Mouse (Mus musculus) small intestine, adult 2 months (tissue): ENCODE results near the gene Igf2r. TPM values are rescaled to one million over a fixed set of nuclear protein-coding genes. Genes with fewer than 3 reads are reported as not detected.

ENCODE experiments used
- H3K27ac ChIP-seq: fragments of 200-500 bp; 2 replicates; pipeline ENCODE4 v1.5.1; 2012; ENCODE audit warnings: low read depth, low read length, control low read depth, inconsistent platforms; ENCODE audit not compliant: insufficient read depth
- H3K27me3 ChIP-seq: fragments of 200-500 bp; 2 replicates; pipeline ENCODE4 v1.6.1; 2012; ENCODE audit warnings: mild to moderate bottlenecking, moderate library complexity, low read length, inconsistent platforms; ENCODE audit not compliant: control insufficient read depth, insufficient read depth
- H3K36me3 ChIP-seq: fragments of 200-500 bp; 2 replicates; pipeline ENCODE4 v1.6.1; 2012; ENCODE audit warnings: mild to moderate bottlenecking, low read length, control low read depth, inconsistent platforms; ENCODE audit not compliant: control insufficient read depth, insufficient read depth
- H3K4me1 ChIP-seq: fragments of 200-500 bp; 2 replicates; pipeline ENCODE4 v1.6.1; 2012; ENCODE audit warnings: low read length, inconsistent platforms, mixed read lengths; ENCODE audit not compliant: control insufficient read depth, insufficient read depth, insufficient read length
- H3K4me3 ChIP-seq: fragments of 200-500 bp; 2 replicates; pipeline ENCODE4 v1.5.1; 2012; ENCODE audit warnings: low read depth, mild to moderate bottlenecking, control low read depth, inconsistent platforms, low read length, moderate library complexity
- CTCF ChIP-seq: fragments of 200-500 bp; IDR thresholded peaks from 2 replicates; pipeline ENCODE4 v1.5.1; 2012; ENCODE audit warnings: low read depth, mild to moderate bottlenecking, control low read depth, inconsistent platforms, low read length, moderate library complexity, mixed read lengths; ENCODE audit not compliant: insufficient replicate concordance, insufficient read length; ENCODE audit errors: extremely low read depth
- POLR2A ChIP-seq: fragments of 200-500 bp; IDR thresholded peaks from 2 replicates; pipeline ENCODE4 v1.6.1; 2012; ENCODE audit warnings: low read depth, mild to moderate bottlenecking, control low read depth, inconsistent platforms, low read length, moderate library complexity
- WGBS: fragments of 180-500 bp; shearing (Covaris S2); methylation state at CpG from one replicate; pipeline ENCODE4 v1.1.7; 2018; 5-methylcytosine and 5-hydroxymethylcytosine counted together
- polyA plus RNA-seq: library from polyadenylated mRNA; depleted of rRNA; stranded (reverse); fragments of >200 nt; gene quantifications from 2 replicates; pipeline ENCODE4 v1.2.3, GENCODE M21; 2012

Gene Igf2r
- polyA plus RNA-seq, 1 experiment = 19.7 TPM

DNA sequence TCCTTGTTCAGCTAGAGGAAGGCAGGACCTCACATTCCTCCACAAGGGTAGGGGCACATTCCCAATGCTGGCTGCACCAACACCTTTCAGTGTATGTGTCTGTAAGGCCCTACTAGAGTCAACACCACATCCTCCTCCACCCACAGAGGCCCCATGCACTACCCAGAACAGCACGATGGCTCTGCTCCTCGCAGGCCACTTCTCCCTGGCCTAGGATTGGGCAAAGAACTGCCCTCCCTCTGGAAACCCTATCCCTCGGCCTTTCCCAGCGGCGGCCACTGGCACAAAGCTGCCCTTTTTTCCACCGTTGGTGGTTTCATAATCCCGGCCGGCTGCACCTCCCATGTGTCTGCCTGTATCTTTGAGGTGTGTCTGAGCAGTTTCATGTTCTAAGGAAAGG lies 46.8 kb downstream of the Igf2r start:
- 13% methylated on average over 8 of the region's 8 CpGs for WGBS
- no peaks in the 10 kb centered on the region for H3K27me3 ChIP-seq
- H3K27ac ChIP-seq = peak overlapping the region; percentile 6
- H3K4me1 ChIP-seq = peaks cover 39% of the 10 kb centered on the region
- no peaks in the 10 kb centered on the region for H3K36me3 ChIP-seq
- no peak for TF ChIP-seq CTCF
- no peak for TF ChIP-seq POLR2A
- H3K4me3 ChIP-seq = no peak overlapping the region

- Histone ChIP-seq H3K4me3 (no peak overlapping the region), H3K27me3 (no peaks in the 10 kb centered on the region), H3K4me1 (peaks cover 35% of the 10 kb centered on the region), H3K36me3 (no peaks in the 10 kb centered on the region; the same call in 1 of the 2 replicates), H3K27ac (no peak overlapping the region)
- TF ChIP-seq CTCF = no peak
- WGBS = 67% methylated on average over 5 of the region's 5 CpGs
Measured at GRCm38 (mm10) chr17:12721118-12721886, 48.2 kb downstream of the Igf2r start.

- Histone ChIP-seq H3K4me3 (no peak overlapping the region), H3K36me3 (no peaks in the 10 kb centered on the region; the same call in 1 of the 2 replicates), H3K27me3 (no peaks in the 10 kb centered on the region), H3K27ac (no peak overlapping the region), H3K4me1 (peaks cover 12% of the 10 kb centered on the region; the same call in 1 of the 2 replicates)
- no peak for TF ChIP-seq CTCF
- TF ChIP-seq POLR2A = no peak
- WGBS = 58% methylated on average over 7 of the region's 7 CpGs
Measured at GRCm38 (mm10) chr17:12718251-12718650, 51.2 kb downstream of the Igf2r start.

- H3K4me3 ChIP-seq = no peak overlapping the region
- peaks cover 8% of the 10 kb centered on the region; the same call in 1 of the 2 replicates for H3K4me1 ChIP-seq
- 87% methylated on average over 4 of the region's 4 CpGs for WGBS
- no peak overlapping the region for H3K27ac ChIP-seq
- no peaks in the 10 kb centered on the region; the same call in 1 of the 2 replicates for H3K36me3 ChIP-seq
- no peak for TF ChIP-seq CTCF
- TF ChIP-seq POLR2A = no peak
- no peaks in the 10 kb centered on the region for H3K27me3 ChIP-seq
Measured at GRCm38 (mm10) chr17:12717445-12717844, 52.0 kb downstream of the Igf2r start.

DNA sequence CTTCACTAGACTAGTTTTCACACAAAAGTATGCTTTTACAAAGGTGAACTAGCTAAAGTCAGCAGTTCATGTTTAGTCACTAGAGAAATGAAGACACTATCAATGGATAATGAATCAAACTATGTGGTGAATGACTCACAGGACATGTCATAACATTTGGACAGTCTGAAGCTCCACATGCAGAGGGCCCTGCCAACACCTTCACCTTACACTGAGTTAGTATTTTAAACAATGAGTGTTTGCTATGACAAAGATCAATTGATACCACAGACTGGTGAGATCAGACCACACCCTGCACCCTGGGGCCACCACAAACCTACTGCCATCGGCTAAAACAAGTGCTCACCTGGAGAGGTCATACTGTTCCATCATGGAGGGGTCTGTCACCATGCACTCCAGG lies 54.4 kb downstream of the Igf2r start:
- Histone ChIP-seq H3K27me3 (no peaks in the 10 kb centered on the region), H3K36me3 (peaks cover 1% of the 10 kb centered on the region; the same call in 1 of the 2 replicates), H3K4me3 (no peak overlapping the region), H3K4me1 (peaks cover 3% of the 10 kb centered on the region; the same call in 1 of the 2 replicates), H3K27ac (no peak overlapping the region)
- TF ChIP-seq CTCF = no peak
- TF ChIP-seq POLR2A = no peak
- WGBS = 17% methylated on average over 1 of the region's 1 CpGs

DNA sequence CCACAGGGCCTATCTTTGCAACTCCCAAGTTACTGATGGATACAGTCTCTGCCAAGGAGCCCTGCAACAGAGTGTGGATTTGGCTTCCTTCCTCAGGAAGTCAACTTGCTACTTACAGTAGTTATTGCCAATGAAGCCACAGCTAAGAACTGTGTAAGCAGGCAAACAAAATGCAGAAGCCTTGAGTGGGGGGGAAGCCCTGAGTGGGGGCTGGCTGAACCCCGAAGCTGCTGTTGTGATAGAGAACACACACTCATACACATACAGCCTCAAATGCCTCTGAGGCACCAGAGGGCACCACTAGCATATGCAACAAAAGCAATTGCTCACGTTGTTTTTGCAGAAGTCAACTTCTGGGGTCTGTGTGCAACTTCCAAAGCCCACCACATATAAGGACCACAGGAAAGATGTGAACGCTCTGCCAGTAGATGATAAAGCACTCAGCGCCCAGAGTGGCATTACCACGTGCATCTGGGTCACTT lies 55.3 kb downstream of the Igf2r start:
- H3K4me1 ChIP-seq = peaks cover 3% of the 10 kb centered on the region; the same call in 1 of the 2 replicates
- H3K4me3 ChIP-seq = no peak overlapping the region
- peaks cover 3% of the 10 kb centered on the region; the same call in 1 of the 2 replicates for H3K36me3 ChIP-seq
- H3K27me3 ChIP-seq = no peaks in the 10 kb centered on the region
- 69% methylated on average over 5 of the region's 5 CpGs for WGBS
- TF ChIP-seq POLR2A = no peak
- TF ChIP-seq CTCF = no peak
- H3K27ac ChIP-seq = no peak overlapping the region

DNA sequence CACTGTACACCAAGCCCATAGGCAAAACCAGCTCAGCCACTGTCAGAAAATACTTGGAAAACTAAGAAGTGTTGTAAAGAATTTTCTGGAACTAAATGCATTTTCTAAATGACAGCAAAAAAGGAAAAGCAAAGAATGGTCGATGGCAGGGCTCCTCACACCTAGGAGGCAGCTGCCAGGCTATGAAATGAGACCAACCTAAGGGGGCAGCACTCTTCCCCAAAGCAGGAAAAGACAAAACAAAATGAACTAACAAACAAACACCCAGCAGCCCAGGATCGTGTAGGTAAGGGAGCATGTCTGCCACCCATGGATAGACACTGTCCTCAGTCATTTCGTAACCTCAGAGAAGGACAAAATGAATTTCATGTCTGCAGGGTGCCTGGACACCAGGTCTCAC lies 56.5 kb downstream of the Igf2r start:
- TF ChIP-seq CTCF = no peak
- TF ChIP-seq POLR2A = no peak
- Histone ChIP-seq H3K27ac (no peak overlapping the region), H3K4me3 (no peak overlapping the region), H3K27me3 (no peaks in the 10 kb centered on the region), H3K4me1 (peaks cover 3% of the 10 kb centered on the region; the same call in 1 of the 2 replicates), H3K36me3 (peaks cover 3% of the 10 kb centered on the region; the same call in 1 of the 2 replicates)
- WGBS = 78% methylated on average over 3 of the region's 3 CpGs

DNA sequence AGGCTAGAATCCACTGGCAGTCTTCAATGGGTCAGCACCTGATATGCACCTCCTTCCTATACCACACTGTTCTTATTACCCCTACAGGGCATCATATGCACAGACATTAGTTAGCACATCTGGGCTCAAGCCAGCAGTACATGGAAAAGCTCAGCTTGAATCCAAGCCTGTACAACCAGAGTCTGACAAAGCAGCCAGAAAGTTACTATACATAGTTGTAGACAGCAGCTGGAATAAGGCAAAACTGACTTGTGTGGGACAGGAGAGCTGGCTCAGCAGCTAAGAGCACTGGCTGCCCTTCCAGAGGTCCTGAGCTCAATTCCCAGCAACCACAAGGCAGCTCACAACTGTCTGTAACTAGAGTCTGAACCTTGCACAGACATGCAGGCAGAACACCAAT lies 57.3 kb downstream of the Igf2r start:
- Histone ChIP-seq H3K4me1 (peaks cover 3% of the 10 kb centered on the region; the same call in 1 of the 2 replicates), H3K27me3 (no peaks in the 10 kb centered on the region), H3K36me3 (peaks cover 3% of the 10 kb centered on the region; the same call in 1 of the 2 replicates), H3K4me3 (no peak overlapping the region), H3K27ac (no peak overlapping the region)
- TF ChIP-seq POLR2A (no peak), CTCF (no peak)
